Mouse (Mus musculus) cerebellum, postnatal 4 days (tissue): Measurements from ENCODE around the gene Pxmp2.

Experiments used
- DNase-seq, 2 experiments: peaks; one replicate each; pipeline ENCODE4 v3.0.0; 2022; ENCODE audit warnings: low spot score in 2 of 2, mixed read lengths in 1 of 2

Pxmp2 gene

DNA sequence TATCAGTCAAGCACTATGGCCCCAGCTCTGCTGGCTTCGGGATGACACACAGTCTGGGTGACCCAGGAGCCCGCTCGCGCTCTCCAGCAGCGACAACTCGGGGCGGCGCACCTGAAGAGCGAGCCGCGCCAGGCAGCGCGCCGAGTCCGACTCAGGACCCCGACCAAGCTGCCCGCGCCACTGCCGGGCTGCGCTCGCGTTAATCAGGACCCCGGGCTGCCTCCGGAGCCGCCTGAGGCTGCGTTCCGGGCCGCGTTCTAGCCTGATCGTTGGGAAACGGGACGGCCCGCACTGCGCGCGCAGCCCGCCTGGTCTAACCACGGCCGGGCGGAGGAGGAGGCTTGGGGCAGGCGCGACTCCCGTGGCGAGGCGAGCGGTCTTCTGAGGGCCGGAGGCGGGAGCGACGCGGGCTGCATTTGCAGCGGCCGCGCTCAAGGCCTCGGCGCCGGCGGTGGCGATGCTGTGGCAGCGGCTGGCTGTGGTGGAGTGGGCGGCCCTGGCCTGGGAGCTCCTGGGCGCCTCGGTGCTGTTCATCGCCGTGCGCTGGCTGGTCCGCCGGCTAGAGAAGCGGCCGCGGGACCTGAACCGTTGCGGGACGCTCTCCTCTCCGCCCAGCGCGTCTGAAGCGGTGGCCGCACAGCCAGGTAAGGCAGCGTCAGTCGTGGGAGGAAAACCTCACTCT lies 55.1 kb downstream of the Pxmp2 start, which contains the start of gene Ankle2:
Ankle2 (plus strand) TSS at position 225 of the 682 bp plus-strand sequence.
- peak; percentile 86 to 91 for DNase-seq

DNA sequence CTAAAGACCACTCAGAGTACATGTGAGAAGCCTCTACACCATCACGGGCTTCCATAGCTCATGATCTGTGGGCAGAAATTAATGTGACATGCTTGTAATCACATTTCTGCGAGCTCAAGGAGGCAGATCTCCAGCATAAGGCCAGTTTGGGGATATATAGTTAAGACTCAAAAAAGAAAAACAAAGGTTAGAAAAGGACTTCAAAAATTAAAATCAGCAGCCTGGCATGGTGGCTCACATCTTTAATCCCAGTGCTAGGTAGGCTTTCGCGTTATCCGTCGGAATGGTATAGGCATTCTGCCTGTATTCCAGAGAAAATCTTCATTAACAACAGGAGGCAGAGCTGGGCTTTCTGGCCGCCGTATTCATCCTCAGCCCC lies 55.6 kb downstream of the Pxmp2 start:
- peak in 1 of 2 experiments; percentile 3 for DNase-seq

DNA sequence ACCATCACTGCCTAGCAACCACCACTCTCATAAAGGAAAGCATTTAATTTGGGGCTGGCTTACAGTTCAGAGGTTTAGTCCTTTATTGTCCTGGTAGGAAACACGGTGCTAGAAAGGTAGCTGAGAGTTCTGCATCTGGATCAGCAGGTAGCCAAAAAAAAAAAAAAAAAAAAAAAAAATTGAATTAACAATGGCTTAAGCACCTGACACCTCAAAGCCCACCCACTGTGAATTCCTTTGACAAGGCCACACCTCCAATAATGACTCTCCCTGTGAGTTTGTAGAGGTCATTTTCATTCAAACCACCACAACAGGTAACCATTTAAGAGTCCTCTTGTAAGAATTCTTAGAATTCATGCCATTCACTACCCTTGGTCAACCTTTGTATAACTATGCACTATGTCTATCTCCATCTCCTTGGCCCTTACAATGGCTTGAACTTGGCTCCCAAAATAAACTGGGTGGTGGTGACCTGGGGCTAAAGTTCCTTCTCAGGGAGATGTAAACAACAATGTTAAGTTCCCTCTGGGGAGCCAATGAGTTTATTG lies 58.6 kb downstream of the Pxmp2 start:
- no peak for DNase-seq

DNA sequence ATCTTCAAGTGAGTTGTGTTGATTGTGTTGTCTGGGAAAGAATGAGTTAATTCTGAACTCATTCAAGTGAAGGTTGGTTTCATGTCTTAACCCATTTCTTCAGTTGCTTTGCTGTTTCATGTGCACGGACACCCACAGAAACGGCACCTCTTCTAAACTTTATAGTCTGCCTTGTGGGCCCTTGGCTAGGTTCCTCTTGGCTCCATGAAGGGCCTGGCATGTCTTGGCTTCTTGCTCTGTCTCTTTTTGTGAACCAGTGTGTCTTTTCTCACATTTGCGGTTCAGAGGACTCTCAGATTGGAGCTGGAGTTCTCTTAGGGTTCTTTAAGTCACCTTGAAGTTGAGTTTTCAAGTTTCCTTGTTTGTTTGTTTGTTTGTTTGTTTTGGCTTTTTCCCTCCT lies 60.9 kb downstream of the Pxmp2 start:
- DNase-seq = no peak
